Mouse (Mus musculus): Measurements from ENCODE around the gene Hpse2. TPM values are rescaled to one million over a fixed set of nuclear protein-coding genes. Genes with fewer than 3 reads are reported as not detected.

Hpse2 gene
- polyA plus RNA-seq, 1 experiment from 2014 or later, result 11.4 TPM

- H3K27ac ChIP-seq (ENCODE audit: low read depth), result no peak overlapping the region
- no peaks in the 10 kb centered on the region for H3K36me3 ChIP-seq (ENCODE audit: insufficient read depth)
- no peak overlapping the region for H3K4me3 ChIP-seq (ENCODE audit: low read depth, low read length)
- H3K27me3 ChIP-seq (ENCODE audit: insufficient read depth, low read length), result no peaks in the 10 kb centered on the region
- peak; percentile 74 for ATAC-seq (ENCODE audit: insufficient read depth)
- no peaks in the 10 kb centered on the region for H3K4me1 ChIP-seq (ENCODE audit: insufficient read depth)
- TF ChIP-seq CTCF (IDR thresholded peaks at IDR 0.05; ENCODE audit: low read depth), result no peak
- H3K9me3 ChIP-seq (ENCODE audit: low read depth, low read length), result no peaks in the 10 kb centered on the region
- H3K4me2 ChIP-seq, result no peak overlapping the region
- DNase-seq, result peak; percentile 79
- WGBS, result 62% methylated on average over 3 of the region's 3 CpGs
- H3K9ac ChIP-seq, result no peak overlapping the region
These were observed 300.9 kb downstream of the Hpse2 start for GRCm38 (mm10) chr19:43087216-43087615.

GRCm38 (mm10) chr19:43064155-43064554 is 324.0 kb downstream of the Hpse2 start:
- TF ChIP-seq CTCF (IDR thresholded peaks at IDR 0.05; ENCODE audit: low read depth), result no peak
- H3K27ac ChIP-seq (ENCODE audit: low read depth), result peak overlapping the region; percentile 74

GRCm38 (mm10) chr19:43044506-43044905 is 343.6 kb downstream of the Hpse2 start:
- Histone ChIP-seq H3K4me2 (no peak overlapping the region), H3K9ac (no peak overlapping the region), H3K27ac (ENCODE audit: low read depth) (no peak overlapping the region), H3K36me3 (ENCODE audit: insufficient read depth) (no peaks in the 10 kb centered on the region), H3K27me3 (ENCODE audit: insufficient read depth, low read length) (no peaks in the 10 kb centered on the region), H3K4me1 (ENCODE audit: insufficient read depth) (no peaks in the 10 kb centered on the region; the same call in 1 of the 2 replicates), H3K9me3 (ENCODE audit: low read depth, low read length) (no peaks in the 10 kb centered on the region; the same call in 1 of the 2 replicates), H3K4me3 (ENCODE audit: low read depth, low read length) (no peak overlapping the region)
- WGBS, result 27% methylated on average over 4 of the region's 4 CpGs
- TF ChIP-seq CTCF (IDR thresholded peaks at IDR 0.05; ENCODE audit: low read depth), result no peak
- ATAC-seq (ENCODE audit: insufficient read depth), result no peak
- peak; percentile 46 for DNase-seq

More at GRCm38 (mm10) chr19:43064155-43064554, 324.0 kb downstream of the Hpse2 start:
- 36% methylated on average over 2 of the region's 2 CpGs for WGBS
- H3K27me3 ChIP-seq (ENCODE audit: insufficient read depth, low read length), result no peaks in the 10 kb centered on the region
- ATAC-seq (ENCODE audit: insufficient read depth) (peak; percentile 49; the same call in 1 of the 2 replicates), DNase-seq (peak; percentile 84)
- H3K4me1 ChIP-seq (ENCODE audit: insufficient read depth), result no peaks in the 10 kb centered on the region
- H3K4me3 ChIP-seq (ENCODE audit: low read depth, low read length), result no peak overlapping the region
- no peak overlapping the region for H3K9ac ChIP-seq
- H3K4me2 ChIP-seq, result no peak overlapping the region
- no peaks in the 10 kb centered on the region for H3K9me3 ChIP-seq (ENCODE audit: low read depth, low read length)
- no peaks in the 10 kb centered on the region for H3K36me3 ChIP-seq (ENCODE audit: insufficient read depth)

- Histone ChIP-seq H3K27ac (ENCODE audit: low read depth) (no peak overlapping the region), H3K4me2 (no peak overlapping the region), H3K4me3 (ENCODE audit: low read depth, low read length) (no peak overlapping the region), H3K36me3 (ENCODE audit: insufficient read depth) (no peaks in the 10 kb centered on the region), H3K9ac (no peak overlapping the region), H3K27me3 (ENCODE audit: insufficient read depth, low read length) (no peaks in the 10 kb centered on the region), H3K9me3 (ENCODE audit: low read depth, low read length) (no peaks in the 10 kb centered on the region; the same call in 1 of the 2 replicates), H3K4me1 (ENCODE audit: insufficient read depth) (no peaks in the 10 kb centered on the region; the same call in 1 of the 2 replicates)
- 58% methylated on average over 2 of the region's 2 CpGs for WGBS
- TF ChIP-seq CTCF (IDR thresholded peaks at IDR 0.05; ENCODE audit: low read depth), result no peak
- DNase-seq (no peak), ATAC-seq (ENCODE audit: insufficient read depth) (no peak)
These were observed 345.4 kb downstream of the Hpse2 start for GRCm38 (mm10) chr19:43042721-43043120.

- no peaks in the 10 kb centered on the region for H3K27me3 ChIP-seq (ENCODE audit: insufficient read depth, low read length)
- WGBS, result 77% methylated on average over 2 of the region's 2 CpGs
- ATAC-seq (ENCODE audit: insufficient read depth) (no peak), DNase-seq (no peak)
- no peak for TF ChIP-seq CTCF (IDR thresholded peaks at IDR 0.05; ENCODE audit: low read depth)
- no peaks in the 10 kb centered on the region for H3K36me3 ChIP-seq (ENCODE audit: insufficient read depth)
- H3K9me3 ChIP-seq (ENCODE audit: low read depth, low read length), result no peaks in the 10 kb centered on the region
- H3K4me2 ChIP-seq, result no peak overlapping the region
- no peak overlapping the region for H3K9ac ChIP-seq
- H3K27ac ChIP-seq (ENCODE audit: low read depth), result no peak overlapping the region
- no peaks in the 10 kb centered on the region; the same call in 1 of the 2 replicates for H3K4me1 ChIP-seq (ENCODE audit: insufficient read depth)
- no peak overlapping the region for H3K4me3 ChIP-seq (ENCODE audit: low read depth, low read length)
These were observed 345.9 kb downstream of the Hpse2 start for GRCm38 (mm10) chr19:43042211-43042610.

GRCm38 (mm10) chr19:43036381-43036780 is 351.8 kb downstream of the Hpse2 start:
- H3K27me3 ChIP-seq (ENCODE audit: insufficient read depth, low read length), result no peaks in the 10 kb centered on the region
- no peak overlapping the region for H3K27ac ChIP-seq (ENCODE audit: low read depth)
- H3K4me2 ChIP-seq, result no peak overlapping the region
- no peak for TF ChIP-seq CTCF (IDR thresholded peaks at IDR 0.05; ENCODE audit: low read depth)
- H3K9me3 ChIP-seq (ENCODE audit: low read depth, low read length), result no peaks in the 10 kb centered on the region
- WGBS, result 76% methylated on average over 4 of the region's 4 CpGs
- H3K9ac ChIP-seq, result no peak overlapping the region
- H3K4me3 ChIP-seq (ENCODE audit: low read depth, low read length), result no peak overlapping the region
- no peaks in the 10 kb centered on the region for H3K4me1 ChIP-seq (ENCODE audit: insufficient read depth)
- H3K36me3 ChIP-seq (ENCODE audit: insufficient read depth), result no peaks in the 10 kb centered on the region
- ATAC-seq (ENCODE audit: insufficient read depth) (no peak), DNase-seq (no peak)

- no peak overlapping the region for H3K4me3 ChIP-seq (ENCODE audit: low read depth, low read length)
- no peaks in the 10 kb centered on the region for H3K27me3 ChIP-seq (ENCODE audit: insufficient read depth, low read length)
- H3K9me3 ChIP-seq (ENCODE audit: low read depth, low read length), result no peaks in the 10 kb centered on the region
- H3K4me2 ChIP-seq, result no peak overlapping the region
- ATAC-seq (ENCODE audit: insufficient read depth) (no peak), DNase-seq (peak; percentile 74)
- no peak overlapping the region for H3K9ac ChIP-seq
- TF ChIP-seq CTCF (IDR thresholded peaks at IDR 0.05; ENCODE audit: low read depth), result peak; percentile 70
- no peaks in the 10 kb centered on the region for H3K36me3 ChIP-seq (ENCODE audit: insufficient read depth)
- H3K4me1 ChIP-seq (ENCODE audit: insufficient read depth), result no peaks in the 10 kb centered on the region
- no peak overlapping the region for H3K27ac ChIP-seq (ENCODE audit: low read depth)
- 25% methylated on average over 4 of the region's 4 CpGs for WGBS
These were observed 360.9 kb downstream of the Hpse2 start for GRCm38 (mm10) chr19:43027305-43027704.
